Mouse (Mus musculus) cerebellum, adult 18-20 months (tissue): ENCODE data around the gene Rwdd2b.

ENCODE experiments used
- DNase-seq, 2 experiments: peaks; one replicate each; pipeline ENCODE4 v3.0.0; 2021

The Rwdd2b gene

DNA sequence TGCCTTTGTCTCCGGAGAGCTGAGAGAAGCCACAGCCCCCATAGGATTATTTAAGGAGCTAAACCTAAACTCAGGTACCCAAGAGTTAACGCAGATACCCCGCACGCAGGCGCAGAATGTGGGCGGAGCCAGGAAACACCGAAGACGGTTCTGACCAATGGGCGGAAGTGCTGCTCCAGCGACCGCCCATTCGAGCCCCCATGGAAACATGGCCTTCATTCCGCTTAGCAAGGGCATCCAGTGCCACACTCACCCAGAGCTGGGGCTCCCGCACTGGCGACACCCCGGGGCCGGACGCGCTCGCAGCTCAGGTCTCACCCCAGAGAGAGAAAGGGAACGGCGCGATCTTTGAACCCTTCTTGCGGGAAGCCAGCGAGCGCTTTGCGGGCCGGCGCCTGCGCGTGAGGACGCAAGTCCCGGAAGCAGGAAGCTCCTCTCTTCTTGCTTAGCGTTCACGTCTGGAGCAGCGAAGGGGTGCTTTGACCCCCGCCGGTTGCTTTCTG lies at the start of gene Rwdd2b:
TSS of gene Rwdd2b (minus strand) at position 390 of the 503 bp plus-strand sequence.
- DNase-seq: peak; percentile 93 to 95

- DNase-seq: no peak
Observed at GRCm38 (mm10) chr16:87488605-87489004, 48.2 kb upstream of the Rwdd2b start.

DNA sequence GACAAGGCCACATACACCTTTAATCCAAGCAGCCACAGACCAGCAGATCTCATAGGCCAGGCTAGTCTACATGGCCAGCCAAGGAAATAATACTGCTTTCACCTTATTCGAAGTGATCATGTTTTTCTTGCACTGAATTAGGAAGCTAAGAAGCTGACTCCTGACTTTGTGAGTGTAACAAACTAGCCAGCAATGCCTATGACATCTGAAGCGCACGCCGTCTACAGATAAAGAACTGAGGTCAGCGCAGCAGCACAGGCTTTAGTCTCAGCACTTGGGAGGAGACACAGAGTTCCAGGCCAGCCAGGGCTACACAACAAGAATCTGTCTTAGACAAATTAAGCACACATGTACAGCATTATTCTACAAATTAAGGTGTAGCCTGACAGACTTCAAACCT lies 46.4 kb upstream of the Rwdd2b start:
- DNase-seq: no peak

DNA sequence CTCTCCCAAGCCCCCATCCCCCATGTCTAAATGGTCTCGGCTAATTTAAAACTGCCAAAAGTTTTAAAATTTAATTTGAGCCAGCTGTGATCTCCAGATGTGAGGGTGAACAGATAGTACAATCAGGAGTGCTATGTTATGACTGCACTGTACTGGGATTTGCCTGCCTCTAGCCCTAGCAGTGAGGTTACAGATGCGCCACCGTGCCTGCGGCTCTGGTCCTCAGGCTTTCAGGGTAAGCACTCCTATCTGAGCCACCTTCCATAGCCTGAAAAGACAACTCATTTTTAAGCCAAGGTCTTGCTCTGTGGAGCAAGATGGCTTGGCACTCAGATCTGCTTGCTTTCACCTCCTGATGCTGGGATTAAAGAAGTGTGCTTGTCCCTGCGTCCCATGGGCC lies 44.0 kb upstream of the Rwdd2b start:
- no peak for DNase-seq

DNA sequence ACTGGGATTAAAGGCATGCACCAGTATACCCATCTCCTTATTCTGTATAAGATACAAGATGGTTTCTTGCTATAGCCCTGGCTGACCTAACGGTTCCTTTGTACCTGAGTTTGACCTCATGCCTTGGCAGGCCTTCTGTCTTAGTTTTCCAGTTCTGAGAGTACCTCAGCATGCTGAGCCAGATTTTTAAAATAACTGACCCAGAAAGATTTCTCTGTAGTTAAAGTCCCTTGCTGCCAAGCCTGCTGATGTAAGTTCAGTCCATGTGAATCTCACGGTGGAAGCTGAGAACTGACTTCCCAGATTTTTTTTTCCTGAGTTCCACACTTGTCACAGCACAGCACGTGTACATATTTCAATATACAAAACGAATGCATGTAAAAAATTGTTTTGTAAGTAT lies 30.2 kb upstream of the Rwdd2b start:
- no peak for DNase-seq

- no peak for DNase-seq
Observed at GRCm38 (mm10) chr16:87458752-87459151, 18.4 kb upstream of the Rwdd2b start.

DNA sequence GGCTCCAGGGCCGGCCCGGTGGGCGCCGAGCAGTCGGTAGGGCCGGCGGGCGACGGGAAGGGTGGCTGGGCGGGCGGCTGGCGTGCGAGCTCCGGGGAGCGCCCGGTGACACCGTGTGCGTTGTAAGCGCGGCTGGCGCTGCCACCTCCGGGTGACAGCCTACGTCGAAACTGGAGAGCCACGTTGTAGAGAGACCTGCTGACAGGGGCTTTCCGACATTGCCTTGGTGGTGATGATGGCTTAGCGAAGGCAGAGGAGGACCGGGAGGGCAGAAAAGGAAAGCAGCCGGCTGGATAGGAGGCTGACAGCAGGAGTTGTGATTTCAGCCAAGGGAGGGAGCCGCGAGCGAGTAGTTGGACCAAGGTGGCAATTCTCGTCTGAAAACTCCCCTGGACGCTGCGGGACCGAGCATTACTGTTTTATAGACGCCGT lies 14.8 kb upstream of the Rwdd2b start:
- peak in 1 of 2 experiments; percentile 43 for DNase-seq

DNA sequence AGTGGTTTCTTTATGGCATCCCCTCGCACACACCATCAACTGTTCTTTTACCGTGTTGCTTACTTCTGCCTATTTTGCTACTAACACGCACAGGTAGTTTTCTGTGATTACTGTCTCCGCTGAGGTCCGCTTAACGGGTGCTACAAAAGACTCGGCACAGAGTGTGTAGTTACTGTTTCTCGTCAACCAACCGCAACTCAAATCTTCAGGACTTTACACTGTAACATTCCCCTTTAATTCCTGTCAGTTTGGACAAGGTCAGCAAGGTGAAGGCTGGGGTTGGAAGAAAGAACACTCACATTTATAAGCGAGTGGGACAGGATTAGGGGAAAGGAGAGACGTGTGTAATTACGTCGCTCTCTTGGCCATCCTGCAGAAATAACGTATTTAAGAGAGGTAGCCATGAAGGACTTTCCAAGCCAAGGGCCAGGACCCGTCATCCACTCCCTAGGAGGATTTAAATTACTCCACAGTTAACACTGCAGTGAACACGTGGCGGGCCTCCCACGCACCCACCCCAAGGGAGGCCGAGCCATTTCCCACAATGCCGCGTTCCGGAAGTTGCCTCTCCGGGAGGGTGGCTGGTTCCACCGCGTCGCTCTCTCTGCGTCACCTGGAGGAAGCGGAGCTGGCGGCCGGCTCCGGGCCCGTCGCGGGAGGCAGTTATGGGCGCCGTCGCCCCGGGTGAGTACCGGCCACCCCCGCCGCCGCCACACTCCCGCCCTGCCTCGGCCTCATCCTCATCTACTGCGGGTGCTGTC lies 14.2 kb upstream of the Rwdd2b start, which contains the start of gene Usp16:
TSS of gene Usp16 (plus strand) at position 285 of the 761 bp plus-strand sequence.
- peak; percentile 94 to 95 for DNase-seq

DNA sequence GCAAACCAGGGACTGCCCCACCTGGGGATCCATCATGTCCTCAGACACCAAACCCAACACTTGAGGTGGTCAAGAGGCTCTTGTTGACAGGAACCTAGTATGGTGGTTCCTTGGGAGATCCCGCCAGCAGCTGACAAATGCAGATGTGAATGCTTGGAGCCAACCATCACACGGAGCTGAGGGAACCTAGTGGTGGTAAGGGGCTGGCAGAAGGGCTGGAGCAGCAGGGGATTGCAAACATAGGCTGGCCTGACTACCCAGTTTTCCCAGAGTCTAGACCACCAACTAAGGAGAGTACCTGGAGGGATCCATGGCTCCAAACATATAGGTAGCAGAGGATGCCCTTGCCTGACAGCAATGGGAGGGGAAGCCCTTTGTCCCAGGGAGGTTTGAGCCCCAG lies 12.9 kb upstream of the Rwdd2b start:
- no peak for DNase-seq

- DNase-seq: no peak
Observed at GRCm38 (mm10) chr16:87445528-87445927, 5.2 kb upstream of the Rwdd2b start.

- no peak for DNase-seq
Observed at GRCm38 (mm10) chr16:87445110-87445509, 4.7 kb upstream of the Rwdd2b start.

DNA sequence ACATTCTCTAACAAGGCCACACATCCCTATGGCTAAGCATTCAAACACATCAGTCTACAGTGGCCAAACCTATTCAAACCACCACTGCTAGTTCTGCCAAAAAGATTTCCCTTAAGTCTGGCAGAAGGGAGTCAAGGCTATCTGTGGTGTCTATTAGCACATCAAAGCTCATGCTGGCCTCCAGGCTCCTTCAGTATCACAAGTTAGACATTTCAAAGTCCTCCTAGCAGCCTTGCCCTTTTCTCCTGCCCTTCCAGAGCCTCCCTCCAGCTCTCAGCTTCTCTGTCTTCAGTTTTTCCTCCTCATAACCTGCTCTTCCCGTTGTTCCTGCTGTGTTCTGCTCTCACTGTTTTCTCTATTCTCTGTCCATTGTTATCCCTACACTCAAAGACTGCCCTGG lies 3.7 kb upstream of the Rwdd2b start:
- no peak for DNase-seq

DNA sequence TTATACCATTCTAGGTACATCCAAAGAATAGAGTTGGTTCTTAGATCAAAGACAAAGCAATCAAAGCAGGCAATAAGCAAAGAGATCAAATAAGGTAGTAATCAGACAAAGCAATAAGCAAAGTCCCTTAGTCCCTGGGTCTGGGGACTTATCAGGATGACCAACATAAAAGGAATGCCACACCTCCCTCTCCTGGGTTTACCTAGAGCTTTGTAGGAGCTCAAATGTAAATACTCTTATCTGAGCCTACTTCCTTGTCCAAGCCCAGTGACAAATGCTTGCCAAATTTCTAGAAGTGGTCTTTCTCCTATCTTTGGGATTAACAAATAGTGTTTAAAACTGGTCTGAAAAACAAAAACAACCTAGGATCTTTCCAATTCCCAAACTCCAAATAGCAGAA lies 2.9 kb upstream of the Rwdd2b start:
- no peak for DNase-seq

- no peak for DNase-seq
Observed at GRCm38 (mm10) chr16:87442291-87442690, 1.9 kb upstream of the Rwdd2b start.

DNA sequence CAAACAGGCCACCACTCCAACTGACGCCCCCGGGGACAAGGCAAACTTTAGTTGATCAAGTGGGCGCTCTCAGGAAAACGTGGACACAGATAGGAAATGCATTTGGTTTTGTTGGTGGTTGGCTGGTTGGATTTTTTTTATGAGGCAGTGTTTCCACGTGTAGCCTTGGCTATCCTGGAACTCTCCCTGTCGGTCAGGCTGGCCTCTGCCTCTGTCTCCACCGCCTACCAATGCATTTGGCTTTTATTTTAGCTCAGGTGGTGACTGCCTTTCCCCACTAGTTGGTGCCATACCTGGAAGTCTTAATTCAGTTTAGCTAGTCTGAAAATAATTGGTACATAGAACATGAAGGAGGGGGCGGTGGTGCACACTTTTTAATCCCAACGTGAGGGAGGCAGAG lies 716 bp upstream of the Rwdd2b start:
- DNase-seq: peak in 1 of 2 experiments; percentile 39

- no peak for DNase-seq
Observed at GRCm38 (mm10) chr16:87438697-87439096, 1.7 kb downstream of the Rwdd2b start.

- DNase-seq: no peak
Observed at GRCm38 (mm10) chr16:87437096-87437495, 3.3 kb downstream of the Rwdd2b start.

- no peak for DNase-seq
Observed at GRCm38 (mm10) chr16:87435411-87436205, 4.8 kb downstream of the Rwdd2b start.

- no peak for DNase-seq
Observed at GRCm38 (mm10) chr16:87434946-87435345, 5.4 kb downstream of the Rwdd2b start.

DNA sequence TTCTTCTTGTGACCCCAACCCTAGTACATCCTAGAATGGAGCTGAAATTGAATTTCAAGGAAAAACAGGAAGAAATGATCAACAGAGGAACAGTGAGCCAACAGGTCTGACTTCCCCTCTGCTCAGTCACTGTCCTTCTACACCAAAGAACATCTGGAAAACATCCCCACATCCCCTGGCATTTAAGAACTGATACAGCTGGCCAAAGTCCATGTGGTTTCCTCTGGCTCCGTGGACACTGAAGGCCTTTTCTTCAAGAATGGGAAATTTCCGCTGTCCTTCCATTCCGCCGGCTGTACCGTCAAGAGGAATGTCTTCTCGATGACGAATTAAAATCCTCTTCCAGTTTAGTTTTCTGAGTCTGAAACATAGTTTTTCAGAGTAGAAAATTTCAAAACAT lies 6.1 kb downstream of the Rwdd2b start:
- DNase-seq: no peak

GRCm38 (mm10) chr16:87432033-87432814 lies 8.1 kb downstream of the Rwdd2b start, which contains the start of gene Ltn1:
TSS of gene Ltn1 (minus strand) at chr16:87432612.
- DNase-seq: peak; percentile 97 to 99

DNA sequence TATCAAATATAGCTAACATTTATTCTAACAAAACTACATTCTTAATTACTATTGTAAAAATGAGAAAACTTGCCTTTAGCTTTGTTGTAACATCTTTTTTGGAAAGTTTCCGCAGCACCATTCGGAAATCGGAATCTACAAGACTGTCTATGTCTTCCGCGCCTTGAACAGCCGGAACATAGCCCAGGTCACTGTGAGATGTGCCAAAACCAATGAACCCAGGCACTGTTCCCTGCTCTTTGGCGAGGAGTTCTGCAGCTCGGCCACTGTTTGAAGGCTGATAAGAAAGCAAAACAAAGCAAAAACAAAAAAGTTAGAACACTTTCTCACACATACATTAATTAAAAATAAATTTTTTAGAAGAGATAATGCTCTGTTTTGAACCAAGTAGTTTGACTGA lies 12.9 kb downstream of the Rwdd2b start:
- DNase-seq: no peak

DNA sequence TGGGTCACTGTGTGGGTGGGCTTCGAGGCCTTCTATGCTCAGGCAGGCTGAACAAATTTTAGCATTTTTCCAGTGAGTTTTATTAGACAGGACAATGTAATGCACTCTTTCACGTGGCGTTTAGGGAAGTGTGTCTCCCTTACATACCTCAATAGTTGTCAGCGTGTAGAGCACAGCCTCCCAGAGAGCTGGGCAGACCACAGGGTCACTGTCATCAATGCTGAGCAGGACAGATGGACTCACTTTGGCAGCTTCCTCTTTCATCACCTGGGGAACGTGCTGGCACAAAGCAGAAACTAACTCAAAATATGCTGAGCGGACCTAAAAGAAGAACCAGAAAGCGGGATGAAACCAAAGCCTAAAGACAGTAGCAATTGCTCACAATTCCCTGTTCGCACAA lies 19.7 kb downstream of the Rwdd2b start:
- no peak for DNase-seq
